Mouse (Mus musculus) left cerebral cortex, postnatal 25 days (tissue): ENCODE results near the gene Morn5. TPM values are rescaled to one million over a fixed set of nuclear protein-coding genes. Genes with fewer than 3 reads are reported as not detected.

Source experiments
- DNase-seq, 2 experiments: peaks; one replicate each; pipeline ENCODE4 v3.0.0; 2022; ENCODE audit warnings: low spot score in 2 of 2, mixed read lengths in 1 of 2
- intact Hi-C: fragments of 180-260 bp; cut with DNase I; formaldehyde crosslinking; loops from one replicate; pipeline ENCODE4 v1.15.1; 2025
- total RNA-seq, 2 experiments: library from RNA; stranded (reverse); gene quantifications; 2 replicates each; pipeline ENCODE4 v1.2.3; 2021

Morn5 gene
- under 1 TPM; 0.53 to 0.82 TPM for total RNA-seq

DNA sequence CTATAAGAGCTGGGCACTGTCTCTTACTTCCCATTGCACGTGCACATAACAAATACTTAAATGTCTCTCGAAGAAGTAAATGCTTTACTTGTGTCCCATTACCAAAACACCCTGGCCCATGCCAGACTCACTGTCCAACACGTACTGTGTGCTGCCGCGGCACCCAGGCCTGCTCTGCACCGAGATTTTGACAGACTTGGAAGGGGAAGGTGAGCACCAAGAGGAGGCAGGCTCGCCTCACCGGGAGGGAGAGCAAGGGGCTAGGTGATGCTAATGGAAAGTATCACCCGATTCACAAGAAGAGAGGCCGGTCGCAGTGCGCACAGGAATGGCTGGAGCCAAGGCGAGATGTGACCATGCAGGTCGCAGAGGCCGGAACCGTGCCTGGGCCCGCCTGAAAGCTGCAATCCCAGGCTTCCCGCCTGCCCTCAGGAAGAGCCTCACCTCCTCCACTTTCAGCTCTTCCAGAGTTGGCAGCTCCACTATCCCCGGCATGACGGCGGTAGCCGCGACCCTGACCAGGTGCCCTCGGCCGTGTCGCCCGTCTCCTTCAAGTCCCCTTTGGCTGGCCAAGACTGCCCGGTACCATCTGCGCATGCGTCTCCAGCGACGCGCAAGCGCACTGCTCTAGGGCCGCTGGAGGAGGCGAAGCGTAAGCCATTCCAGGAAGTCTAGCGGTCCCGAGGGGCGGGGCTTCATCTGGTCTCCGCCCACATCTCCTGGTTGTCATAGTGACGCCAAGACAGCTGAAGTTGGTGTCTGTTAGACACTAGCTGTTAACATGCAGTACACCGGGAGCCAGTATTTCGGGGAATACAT is at the start of gene Morn5, which contains the start of gene Ndufa8:
Gene Morn5 (plus strand): TSS at position 711 of the 819 bp plus-strand sequence.
Gene Ndufa8 (minus strand): TSS at position 659 of the 819 bp plus-strand sequence.
- DNase-seq, result peak; percentile 96 to 99
- intact Hi-C loops, result loop anchor here (5.0 kb wide), 1 partner anchor 88 kb away; the partner anchor contains the start of genes Mrrf and Rbm18

DNA sequence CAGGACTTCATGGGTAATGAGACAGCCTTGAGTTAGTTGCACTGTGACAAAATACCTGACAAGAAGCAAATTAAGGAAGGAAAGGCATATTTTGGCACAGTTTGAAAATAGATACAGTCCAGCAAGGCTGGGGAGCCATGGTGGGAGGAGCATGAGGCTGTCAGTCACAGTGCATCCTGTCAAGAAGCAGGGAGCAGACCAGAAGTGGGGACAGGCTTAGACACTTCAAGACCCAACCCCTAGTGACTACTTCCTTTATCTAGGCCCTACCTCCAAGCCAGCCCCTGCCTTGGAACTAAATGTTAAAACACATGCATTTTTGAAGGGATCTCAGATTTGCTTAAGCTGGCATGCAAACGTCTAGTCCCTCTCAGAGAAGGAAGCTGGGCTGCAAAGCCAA is 48.9 kb upstream of the Morn5 start:
- no peak for DNase-seq
- intact Hi-C loops, result loop anchor here (10.0 kb wide), 1 partner anchor 1334 kb away; no protein-coding TSS in a partner anchor

DNA sequence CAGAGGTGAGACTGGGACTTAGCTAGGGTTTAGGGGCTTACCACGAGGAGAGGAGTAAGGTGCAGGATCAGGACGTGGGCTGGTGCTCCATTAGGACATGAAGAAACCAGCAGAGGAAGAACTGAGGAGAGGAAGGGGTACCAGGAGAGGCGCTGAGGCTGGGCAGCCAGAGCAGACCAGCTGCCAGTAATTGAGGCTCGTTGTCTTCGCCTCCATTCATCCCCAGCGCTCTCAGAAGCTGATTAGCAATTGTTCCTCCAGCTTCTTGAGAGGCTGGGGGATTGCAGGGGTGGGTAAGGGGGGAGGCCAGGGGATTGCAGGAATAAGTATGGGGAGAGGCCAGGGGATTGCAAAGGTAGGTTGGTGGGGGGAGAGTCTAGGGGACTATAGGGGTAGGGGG is 47.1 kb upstream of the Morn5 start:
- no peak for DNase-seq
- intact Hi-C loops, result loop anchor here (10.0 kb wide), 1 partner anchor 1333 kb away; no protein-coding TSS in a partner anchor

DNA sequence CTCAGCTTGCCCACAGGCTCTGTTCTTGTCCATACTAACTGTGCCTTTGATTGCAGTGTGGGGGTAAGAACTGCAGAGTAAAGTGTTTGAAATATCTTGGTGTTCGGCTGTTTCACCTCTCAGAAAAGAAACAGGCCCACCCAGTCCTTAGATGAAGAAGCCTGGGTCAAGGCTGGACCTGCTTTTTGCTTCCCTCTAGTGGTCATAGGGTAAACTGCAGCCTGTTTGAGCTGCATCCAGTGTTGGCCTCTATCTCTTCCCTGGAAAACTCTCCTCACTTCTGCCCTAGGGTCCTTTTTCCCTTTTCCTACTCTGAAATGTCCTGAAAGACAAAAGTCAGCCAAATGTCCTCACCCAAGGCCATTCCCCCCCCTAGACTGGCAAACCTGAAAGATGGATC is 41.2 kb upstream of the Morn5 start:
- DNase-seq, result peak in 1 of 2 experiments; percentile 55
- intact Hi-C loops, result loop anchor here (5.0 to 10.0 kb wide), 3 partner anchors 94 to 1327 kb away; partner anchors contain the start of genes Mrrf and Rbm18

DNA sequence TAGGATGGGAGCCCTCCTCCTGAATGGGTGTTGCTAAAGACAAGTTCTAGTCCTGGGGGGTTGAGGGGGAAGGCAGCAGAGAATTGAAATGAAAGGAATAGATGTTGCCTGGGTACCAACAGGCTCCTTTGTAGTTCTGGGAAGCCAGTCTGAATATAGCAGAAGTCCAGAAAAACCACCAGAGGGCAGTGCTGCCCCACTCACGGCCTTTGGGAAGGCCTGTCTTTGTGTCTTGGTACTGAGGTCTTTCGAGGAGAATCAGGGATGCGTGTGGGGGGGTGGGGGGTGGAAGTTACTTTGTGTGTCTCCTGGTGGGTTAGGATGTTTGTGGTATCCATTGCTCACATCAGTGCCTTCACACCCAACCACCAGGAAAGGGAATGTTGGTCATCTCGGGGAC is 39.9 kb upstream of the Morn5 start:
- intact Hi-C loops, result loop anchor here (1.0 to 10.0 kb wide), 5 partner anchors 93 to 1325 kb away; partner anchors contain the start of genes Mrrf and Rbm18
- peak in 1 of 2 experiments; percentile 61 for DNase-seq

DNA sequence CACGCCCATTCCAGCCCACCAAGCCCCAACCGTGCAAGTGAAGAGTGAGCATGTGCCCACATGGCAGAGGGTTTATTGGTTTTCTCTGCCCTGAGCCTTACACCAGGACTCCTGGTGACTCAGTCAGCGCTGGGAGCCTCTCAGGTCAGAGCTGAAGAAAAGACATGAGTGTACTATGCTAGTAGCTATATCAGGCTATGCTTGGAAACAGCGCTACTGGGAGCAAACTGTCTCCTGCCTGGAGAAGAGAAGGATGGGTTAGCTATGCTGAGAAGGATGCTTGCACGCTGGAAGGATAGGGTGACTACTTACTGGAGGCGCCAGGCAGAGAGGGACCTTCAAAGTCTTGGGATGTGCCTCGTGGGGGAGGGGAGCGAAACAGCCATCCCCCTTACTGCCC is 38.7 kb upstream of the Morn5 start:
- DNase-seq, result peak in 1 of 2 experiments; percentile 15
- intact Hi-C loops, result no loop called here

DNA sequence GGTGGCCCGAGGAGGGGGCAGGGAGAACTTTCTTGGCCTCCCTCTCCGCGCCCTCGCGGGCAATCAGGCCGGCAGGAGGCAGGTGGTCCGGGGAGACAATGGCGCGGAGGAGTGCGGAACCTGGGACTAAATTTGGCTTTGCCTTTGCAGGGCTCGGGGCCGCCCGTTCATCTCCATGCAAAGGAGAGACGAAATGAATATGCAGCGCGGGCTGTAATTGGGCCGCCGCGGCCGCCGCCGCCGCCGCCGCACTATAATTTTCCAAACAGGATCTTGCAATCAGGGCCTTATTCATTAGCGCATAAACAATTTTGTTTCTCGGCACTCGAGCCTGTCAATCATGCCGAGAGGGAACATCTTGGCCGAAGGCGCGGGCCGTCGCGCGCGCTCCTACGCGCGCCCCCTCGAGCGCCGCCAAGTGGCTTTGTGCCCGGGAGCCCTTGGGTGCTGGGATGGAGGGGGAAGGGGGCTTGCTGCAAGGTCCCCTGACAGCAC is 37.9 kb upstream of the Morn5 start:
- DNase-seq, result peak; percentile 41 to 62
- intact Hi-C loops, result no loop called here

DNA sequence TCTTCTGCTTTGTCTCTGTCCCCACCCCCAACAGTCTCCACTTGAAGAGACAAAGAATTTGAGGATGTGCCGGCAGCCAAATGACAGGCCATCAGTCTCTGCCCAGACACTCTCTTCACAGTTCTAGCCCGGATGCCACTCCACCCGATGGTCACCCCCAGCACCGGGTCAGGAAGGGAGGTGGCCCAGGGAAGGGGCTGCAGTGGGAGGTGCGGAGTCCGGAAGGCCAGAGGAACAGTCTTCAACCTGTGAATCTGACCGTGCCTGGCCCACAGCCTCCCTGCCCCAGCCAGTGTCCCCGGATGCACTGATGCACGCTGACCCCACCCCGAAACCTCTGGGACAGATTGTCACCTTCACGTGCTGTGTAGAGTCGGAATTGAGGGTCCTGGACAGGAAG is 36.2 kb upstream of the Morn5 start:
- intact Hi-C loops, result no loop called here
- no peak for DNase-seq

DNA sequence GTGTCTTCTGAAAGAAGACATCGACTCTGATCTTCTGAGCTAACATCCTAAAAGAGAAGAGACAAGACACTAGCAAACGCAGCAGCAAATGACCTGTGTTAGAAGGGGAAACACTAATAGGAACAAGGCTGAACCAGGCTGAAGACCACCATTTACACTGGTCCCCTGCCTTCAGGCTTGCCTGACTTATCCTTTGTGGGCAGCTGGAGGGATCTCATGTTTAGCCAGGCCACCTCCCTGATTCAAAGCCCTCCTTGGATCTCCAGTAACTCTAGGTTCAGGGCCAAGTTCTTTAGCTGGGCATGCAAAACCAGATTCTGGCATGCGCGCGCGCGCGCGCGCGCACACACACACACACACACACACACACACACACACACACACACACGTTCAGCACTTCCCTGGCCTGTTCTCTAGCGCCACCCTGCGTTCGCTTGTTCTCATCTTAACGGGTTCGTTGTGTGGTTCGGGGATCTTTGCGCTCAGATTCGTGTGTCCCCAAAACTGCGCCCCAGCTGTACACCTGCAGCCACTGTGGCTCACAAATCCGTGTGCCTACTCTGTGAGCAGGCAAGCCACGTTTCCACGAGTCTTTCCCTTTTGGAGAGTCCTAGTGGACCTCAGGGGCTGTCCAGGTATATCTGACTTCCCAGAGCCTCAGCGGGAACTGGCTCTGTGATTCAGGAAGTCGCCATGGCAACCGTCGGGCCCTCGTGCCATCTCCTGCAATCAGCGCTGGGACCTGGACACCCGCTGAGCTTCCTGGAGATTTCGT is 27.7 kb upstream of the Morn5 start:
- intact Hi-C loops, result no loop called here
- peak; percentile 85 to 88 for DNase-seq

DNA sequence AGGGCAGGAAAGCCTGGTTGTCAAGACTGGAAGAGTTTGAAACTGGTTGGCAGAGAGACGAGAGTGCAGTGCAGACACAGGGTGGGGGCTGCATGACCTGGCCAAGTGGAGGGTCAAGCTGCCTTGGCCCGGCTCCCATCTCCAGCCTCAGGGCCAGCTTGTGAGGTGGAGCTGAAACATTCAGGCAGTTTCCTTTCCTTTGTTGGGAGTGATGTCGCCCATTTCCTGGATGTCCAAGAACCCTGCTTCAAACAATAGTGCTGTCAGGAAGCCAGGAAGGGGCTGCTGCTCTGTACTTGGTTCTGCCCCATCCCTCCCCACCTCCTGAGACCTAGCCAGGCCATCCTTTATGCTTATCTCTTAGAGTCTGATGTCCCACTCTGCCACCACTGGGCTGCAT is 26.0 kb upstream of the Morn5 start:
- intact Hi-C loops, result no loop called here
- DNase-seq, result no peak

DNA sequence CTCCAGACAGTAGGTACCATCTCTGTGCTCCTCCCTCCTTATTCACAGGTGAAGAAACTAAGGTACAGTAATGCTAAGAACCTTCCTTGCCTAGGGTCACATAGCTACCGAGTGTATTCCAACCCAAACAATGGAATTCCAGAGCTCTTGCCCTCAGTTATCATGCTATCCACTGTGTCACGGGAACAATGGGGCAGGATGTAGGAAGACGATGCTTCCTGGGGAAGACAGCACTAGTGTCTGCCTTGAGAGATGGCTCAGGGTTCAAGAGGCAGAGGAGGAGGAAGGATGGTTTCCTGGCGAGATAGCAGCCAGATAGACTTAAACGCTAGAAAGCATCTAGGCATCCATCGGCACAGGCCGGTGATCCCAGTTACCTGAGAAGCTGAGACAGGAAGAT is 16.4 kb upstream of the Morn5 start:
- no peak for DNase-seq
- intact Hi-C loops, result no loop called here

DNA sequence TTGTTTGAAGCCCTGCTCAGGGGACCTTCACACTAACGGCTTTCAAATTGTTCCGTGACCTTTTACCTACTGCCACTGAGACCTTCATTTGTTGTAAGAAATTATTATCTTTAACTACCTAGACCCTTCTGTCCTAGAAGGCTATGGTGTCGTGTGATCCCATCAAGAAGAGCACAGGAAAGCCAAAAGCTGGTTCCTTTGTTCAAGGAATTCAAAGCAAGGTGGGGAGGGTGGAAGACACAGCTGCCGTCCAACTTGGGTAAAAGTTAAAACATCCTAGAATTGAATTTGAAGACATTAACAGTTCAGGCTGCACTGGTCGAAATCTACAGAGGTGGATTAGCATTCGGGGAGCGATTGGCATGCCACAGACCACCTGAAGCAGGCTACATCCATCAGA is 15.3 kb upstream of the Morn5 start:
- intact Hi-C loops, result no loop called here
- no peak for DNase-seq

DNA sequence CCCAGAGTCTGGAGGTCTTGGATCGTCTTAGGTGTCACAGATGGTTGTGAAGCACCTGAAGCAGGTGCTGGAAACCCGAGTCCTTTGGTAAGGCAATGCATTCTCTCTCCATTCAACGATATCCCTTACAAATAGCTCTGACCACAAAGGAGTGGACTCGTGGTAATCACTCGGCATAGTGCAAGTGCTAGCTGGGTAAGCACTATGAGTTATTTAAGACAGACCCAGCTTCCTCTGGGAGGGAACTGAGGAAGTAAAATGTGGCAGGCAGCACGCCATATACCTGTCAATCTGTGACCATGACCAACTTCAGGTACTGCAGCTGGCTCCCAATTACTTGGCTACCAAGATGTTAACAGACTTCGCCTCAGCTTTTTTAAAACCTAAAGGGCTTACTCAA is 14.4 kb upstream of the Morn5 start:
- DNase-seq, result no peak
- intact Hi-C loops, result no loop called here

DNA sequence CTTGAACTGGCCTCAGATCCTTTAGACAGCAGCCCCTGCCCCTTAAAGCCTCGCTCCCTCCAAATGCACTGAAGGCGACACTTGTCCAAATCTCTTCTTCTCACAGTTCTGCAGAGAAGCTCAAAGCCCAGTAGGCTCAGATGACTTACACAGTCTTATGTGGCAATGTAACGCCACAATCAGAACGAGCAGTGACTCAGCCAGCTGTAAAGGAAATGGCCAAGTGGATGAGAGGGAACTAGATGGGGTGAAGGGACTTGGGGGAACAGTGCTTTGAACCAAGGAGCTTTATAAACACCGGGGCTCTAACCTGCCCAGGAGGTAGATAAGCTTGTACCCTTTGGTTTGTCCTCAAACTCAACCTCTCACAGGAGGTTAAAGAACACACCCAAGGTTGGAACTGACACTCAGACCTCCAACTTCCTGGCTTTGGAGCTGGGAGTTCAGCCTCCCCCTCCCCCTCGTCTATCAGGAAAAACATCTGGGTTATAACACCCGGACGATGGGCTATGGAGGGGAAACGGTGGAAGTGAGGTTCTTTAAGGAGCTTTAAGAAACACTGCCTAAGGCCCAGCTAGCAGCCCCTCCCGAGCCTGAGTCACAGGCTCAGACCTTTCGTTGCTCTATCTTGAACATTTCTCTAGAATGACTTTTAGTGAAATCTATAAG is 13.7 kb upstream of the Morn5 start:
- intact Hi-C loops, result no loop called here

DNA sequence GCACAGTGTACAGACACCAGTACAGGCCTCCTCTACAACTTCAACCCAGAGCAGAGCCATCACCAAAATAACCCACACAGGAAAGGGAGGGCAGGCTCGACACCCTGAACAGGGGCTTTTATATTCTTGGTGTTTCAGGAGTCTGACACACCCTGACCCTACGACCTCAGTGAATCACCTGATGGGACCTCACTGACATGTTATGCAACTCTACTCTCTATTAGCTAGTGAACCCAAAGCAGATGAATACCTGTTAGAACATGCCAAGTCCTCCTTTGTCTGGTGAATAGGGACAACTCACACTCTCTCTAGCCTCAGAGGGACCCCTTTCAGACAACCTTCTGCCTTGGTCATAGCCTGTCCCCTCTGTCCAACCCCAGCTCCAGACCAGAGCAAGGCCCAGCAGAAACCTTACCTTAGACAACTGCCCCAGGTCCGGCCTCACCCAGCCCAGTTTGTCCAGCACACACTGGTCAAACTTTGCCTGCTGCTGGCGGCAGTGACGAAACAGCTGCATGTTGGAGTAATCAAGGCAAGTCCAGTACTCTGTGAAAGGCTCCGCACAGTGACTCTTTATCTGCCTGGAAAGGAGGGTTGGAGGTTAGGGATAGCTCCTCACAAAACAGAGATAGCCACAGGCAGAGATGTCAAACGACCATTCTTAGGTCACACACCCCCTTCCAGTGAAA is 9.8 kb upstream of the Morn5 start:
- DNase-seq, result no peak
- intact Hi-C loops, result no loop called here

More for the DNA sequence above, 13.7 kb upstream of the Morn5 start:
- no peak for DNase-seq

DNA sequence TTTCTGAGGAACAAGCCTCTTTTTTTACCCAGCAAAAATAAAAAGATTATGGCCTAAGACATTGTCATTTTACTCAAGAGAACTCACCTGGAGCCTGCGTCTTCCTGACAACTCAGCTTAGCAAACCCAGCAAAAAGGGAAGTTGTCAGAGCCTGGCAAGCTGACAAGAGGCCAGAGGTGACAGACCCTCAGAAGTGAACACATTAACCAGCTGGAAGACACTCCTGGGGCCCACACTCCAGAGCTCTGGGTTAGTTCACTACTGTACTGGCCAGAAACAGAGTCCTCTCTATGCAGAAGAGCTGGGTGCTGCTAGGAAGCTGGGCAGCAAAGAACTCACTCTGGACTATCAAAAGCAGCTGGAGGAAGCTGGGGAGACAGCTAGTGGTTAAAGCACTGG is 8.4 kb upstream of the Morn5 start:
- no peak for DNase-seq
- intact Hi-C loops, result no loop called here

DNA sequence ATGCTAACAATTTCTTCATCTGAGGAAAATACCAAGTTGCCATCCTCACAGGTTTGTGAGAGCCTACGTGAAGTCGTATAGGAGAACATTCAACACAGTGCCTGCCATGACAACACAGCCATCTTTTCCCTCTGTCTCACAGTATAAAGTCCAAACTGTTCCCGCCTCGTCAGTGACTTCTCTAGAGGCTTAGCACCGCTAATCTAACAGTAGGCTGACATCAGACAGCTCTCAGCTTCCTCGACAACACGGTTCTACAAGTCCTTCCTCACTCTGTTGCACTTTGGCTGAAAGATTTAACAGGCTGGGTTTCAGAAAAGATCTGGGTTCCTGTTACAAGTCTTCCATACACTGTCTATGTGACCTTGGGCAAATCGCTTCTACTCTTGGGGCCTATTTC is 1.1 kb upstream of the Morn5 start:
- intact Hi-C loops, result loop anchor here (5.0 kb wide), 1 partner anchor 89 kb away; the partner anchor contains the start of genes Mrrf and Rbm18
- no peak for DNase-seq

DNA sequence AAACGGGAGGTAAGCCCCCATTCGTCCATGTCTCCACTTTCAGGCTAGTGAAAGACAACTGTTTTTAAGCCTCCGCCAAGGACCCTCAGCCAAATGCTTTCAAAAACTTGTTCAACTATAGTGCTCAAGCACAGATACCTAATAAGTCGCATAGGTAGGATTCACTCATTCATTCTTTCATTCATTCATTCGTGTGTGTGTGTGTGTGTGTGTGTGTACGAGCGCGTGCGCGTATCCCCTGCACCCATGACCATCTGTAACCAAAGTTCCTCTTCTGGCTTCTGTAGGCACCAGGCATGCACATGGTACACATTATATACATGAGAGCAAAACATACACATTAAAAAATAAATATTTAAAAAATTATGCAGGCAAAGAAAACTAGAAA is 303 bp downstream of the Morn5 start:
- DNase-seq, result no peak
- intact Hi-C loops, result loop anchor here (5.0 kb wide), 1 partner anchor 88 kb away; the partner anchor contains the start of genes Mrrf and Rbm18

DNA sequence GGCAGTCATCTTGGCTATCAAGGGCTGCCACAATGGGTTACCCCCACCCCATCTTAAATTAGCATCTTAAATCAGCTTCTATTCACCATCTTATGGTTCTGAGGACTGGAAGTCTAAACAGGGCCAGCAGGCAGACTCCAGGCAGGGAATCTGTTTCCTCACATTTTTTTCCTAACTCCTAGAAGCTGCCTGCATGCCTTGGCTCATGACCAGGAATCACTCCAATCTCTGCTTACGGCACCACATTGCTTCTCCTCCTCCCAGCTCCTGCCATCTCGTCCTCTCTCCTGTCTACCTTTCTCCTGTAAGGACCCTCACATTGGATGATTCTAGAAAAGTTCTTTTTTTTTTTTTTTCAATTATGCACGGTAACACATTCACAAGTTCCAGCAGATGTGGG is 4.0 kb downstream of the Morn5 start:
- DNase-seq, result peak in 1 of 2 experiments; percentile 64
- intact Hi-C loops, result no loop called here
